ENCODE assay signal across 17 mouse cellular contexts in genomic region chr16:65469681-65470080, GRCm38 (mm10). TPM values are rescaled to one million over a fixed set of nuclear protein-coding genes. Genes with fewer than 3 reads are reported as not detected.
"Had no signal": no experiment of that assay in that cellular context is flagged by ENCODE, and none has a peak within 500 bp of the region (broad histone marks: within the 10 kb centered on the region; RNA-seq: fewer than 3 reads in every experiment).

No protein-coding gene starts in this region.

- H3K27ac ChIP-seq: kidney, postnatal 0 days; liver, embryonic 15.5 days; midbrain, embryonic 12.5 days; neural tube, embryonic 13.5 days had no signal

- H3K9ac ChIP-seq: liver, embryonic 15.5 days; lung, embryonic 14.5 days; midbrain, embryonic 12.5 days; neural tube, embryonic 13.5 days had no signal

- ATAC-seq: midbrain, embryonic 16.5 days had no signal

- H3K4me2 ChIP-seq: liver, embryonic 11.5 days; liver, embryonic 15.5 days; lung, embryonic 14.5 days; midbrain, embryonic 12.5 days; neural tube, embryonic 13.5 days had no signal

- H3K4me3 ChIP-seq: liver, embryonic 15.5 days; midbrain, embryonic 12.5 days; neural tube, embryonic 13.5 days had no signal

- H3K27me3 ChIP-seq: liver, embryonic 15.5 days; midbrain, embryonic 12.5 days; neural tube, embryonic 13.5 days had no signal

- H3K9me3 ChIP-seq: liver, embryonic 15.5 days; midbrain, embryonic 12.5 days; neural tube, embryonic 13.5 days had no signal

- DNase-seq: kidney, adult 9 months; kidney, postnatal 36 days; lung, embryonic 14.5 days; lung, postnatal 10 days; lung, postnatal 4 days; retina, postnatal 1 day; right cerebral cortex, postnatal 4 days; spleen, adult 18-20 months; thymus, adult 18-20 months; thymus, postnatal 14 days had no signal

- H3K4me1 ChIP-seq: liver, embryonic 15.5 days; midbrain, embryonic 12.5 days; neural tube, embryonic 13.5 days had no signal

- H3K36me3 ChIP-seq: liver, embryonic 15.5 days; midbrain, embryonic 12.5 days; neural tube, embryonic 13.5 days had no signal

RNA-seq across cellular contexts. Expression of gene Pou1f1, which starts 50.6 kb away (rescaled TPM):
- polyA plus RNA-seq: liver, embryonic 11.5 days; liver, embryonic 15.5 days; lung, embryonic 14.5 days; midbrain, embryonic 12.5 days; midbrain, embryonic 16.5 days; neural tube, embryonic 13.5 days; stomach, embryonic 14.5 days had no signal
